Mouse (Mus musculus): ENCODE results near the gene 1600002K03Rik. TPM values are rescaled to one million over a fixed set of nuclear protein-coding genes. Genes with fewer than 3 reads are reported as not detected.

1600002K03Rik gene
- total RNA-seq, 4 experiments from 2014 or later = 4.3 to 7.8 (median 6.9) TPM

GRCm38 (mm10) chr10:80152873-80153260 is 19.9 kb upstream of the 1600002K03Rik start:
- DNase-seq (ENCODE audit: low spot score in 2 of 2) = no peak

- no peak for DNase-seq (ENCODE audit: low spot score in 2 of 2)
Observed at GRCm38 (mm10) chr10:80153713-80154112, 19.0 kb upstream of the 1600002K03Rik start.

- DNase-seq (ENCODE audit: low spot score in 2 of 2) = no peak
Observed at GRCm38 (mm10) chr10:80154384-80154783, 18.4 kb upstream of the 1600002K03Rik start.

- no peak for DNase-seq (ENCODE audit: low spot score in 2 of 2)
Observed at GRCm38 (mm10) chr10:80155277-80155676, 17.5 kb upstream of the 1600002K03Rik start.

GRCm38 (mm10) chr10:80156002-80156751 is 16.6 kb upstream of the 1600002K03Rik start:
- no peak for DNase-seq (ENCODE audit: low spot score in 2 of 2)

- no peak for DNase-seq (ENCODE audit: low spot score in 2 of 2)
Observed at GRCm38 (mm10) chr10:80156752-80157053, 16.0 kb upstream of the 1600002K03Rik start.

- no peak for DNase-seq (ENCODE audit: low spot score in 2 of 2)
Observed at GRCm38 (mm10) chr10:80157141-80157929, 15.4 kb upstream of the 1600002K03Rik start.

- peak in 1 of 2 experiments; percentile 61 for DNase-seq (ENCODE audit: low spot score in 2 of 2)
Observed at GRCm38 (mm10) chr10:80158307-80158986, 14.3 kb upstream of the 1600002K03Rik start.

GRCm38 (mm10) chr10:80159021-80159560 is 13.7 kb upstream of the 1600002K03Rik start:
- DNase-seq (ENCODE audit: low spot score in 2 of 2) = peak in 1 of 2 experiments; percentile 59

- DNase-seq (ENCODE audit: low spot score in 2 of 2) = peak; percentile 95 to 98
Observed at GRCm38 (mm10) chr10:80159561-80160454, 12.9 kb upstream of the 1600002K03Rik start.

- DNase-seq (ENCODE audit: low spot score in 2 of 2) = peak; percentile 81 to 84
Observed at GRCm38 (mm10) chr10:80160455-80161371, 12.0 kb upstream of the 1600002K03Rik start.

- no peak for DNase-seq (ENCODE audit: low spot score in 2 of 2)
Observed at GRCm38 (mm10) chr10:80161522-80162242, 11.1 kb upstream of the 1600002K03Rik start.

- DNase-seq (ENCODE audit: low spot score in 2 of 2) = no peak
Observed at GRCm38 (mm10) chr10:80162243-80162608, 10.5 kb upstream of the 1600002K03Rik start.

GRCm38 (mm10) chr10:80162716-80163299 is 9.9 kb upstream of the 1600002K03Rik start:
- no peak for DNase-seq (ENCODE audit: low spot score in 2 of 2)

- peak in 1 of 2 experiments; percentile 62 for DNase-seq (ENCODE audit: low spot score in 2 of 2)
Observed at GRCm38 (mm10) chr10:80163721-80164120, 9.0 kb upstream of the 1600002K03Rik start.

GRCm38 (mm10) chr10:80164161-80164997 is 8.4 kb upstream of the 1600002K03Rik start:
- no peak for DNase-seq (ENCODE audit: low spot score in 2 of 2)

- peak; percentile 96 to 97 for DNase-seq (ENCODE audit: low spot score in 2 of 2)
Observed at GRCm38 (mm10) chr10:80164998-80165344, 7.8 kb upstream of the 1600002K03Rik start.
